ENCODE assay signal across 11 mouse cellular contexts in the genomic region with DNA sequence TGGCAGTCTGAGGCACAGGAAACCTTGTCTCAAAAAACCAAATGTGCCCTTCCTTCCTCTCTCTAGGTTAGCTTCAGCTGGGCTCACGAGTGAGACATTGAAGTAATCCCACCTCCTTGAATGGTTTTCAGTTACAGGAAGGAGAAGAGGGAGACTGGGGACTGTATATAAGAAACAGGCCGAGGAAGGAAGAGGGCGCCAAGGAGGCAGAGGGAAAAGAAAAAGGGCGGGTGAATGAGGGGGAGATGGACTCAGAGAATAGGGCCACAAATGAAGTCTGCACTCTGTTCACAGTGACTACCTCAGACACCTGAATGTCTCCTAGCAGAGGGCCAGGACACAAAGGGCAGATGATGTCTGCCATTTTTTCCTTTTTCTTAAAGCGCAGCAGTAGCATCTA.
DNase-seq lines count a peak whose midpoint lies in the region; ATAC-seq and TF ChIP-seq lines count a peak whose summit lies in the region.
"Had no signal": no experiment of that assay in that cellular context is flagged by ENCODE, and none has a peak within 500 bp of the region (broad histone marks: within the 10 kb centered on the region; RNA-seq: fewer than 3 reads in every experiment).

No protein-coding gene starts in this region.

- 29% methylated on average over 5 of the region's 5 CpGs for WGBS in kidney, postnatal 0 days
- 20% methylated on average over 5 of the region's 5 CpGs for WGBS in forebrain, embryonic 12.5 days
- WGBS in intestine, embryonic 15.5 days, result 43% methylated on average over 5 of the region's 5 CpGs
- 2% methylated on average over 5 of the region's 5 CpGs for WGBS in neural tube, embryonic 14.5 days

- H3K4me1 ChIP-seq in kidney, postnatal 0 days (replicated peaks; ENCODE audit: insufficient read depth, low read length), result peaks cover 9% of the 10 kb centered on the region; the same call in 1 of the 2 replicates
- peaks cover 63% of the 10 kb centered on the region for H3K4me1 ChIP-seq in forebrain, embryonic 12.5 days
- H3K4me1 ChIP-seq in intestine, embryonic 15.5 days (replicated peaks), result peaks cover 4% of the 10 kb centered on the region; the same call in 1 of the 2 replicates
- peaks cover 19% of the 10 kb centered on the region for H3K4me1 ChIP-seq in neural tube, embryonic 14.5 days (ENCODE audit: control insufficient read depth, insufficient read depth, low read length)

- H3K9ac ChIP-seq in kidney, postnatal 0 days (ENCODE audit: low read depth, low read length), result no peak overlapping the region
- peak overlapping the region; percentile 4; the same call in 1 of the 2 replicates for H3K9ac ChIP-seq in forebrain, embryonic 12.5 days
- no peak overlapping the region for H3K9ac ChIP-seq in intestine, embryonic 15.5 days
- H3K9ac ChIP-seq in neural tube, embryonic 14.5 days (replicated peaks; ENCODE audit: low read depth, low read length), result peak overlapping the region; percentile 35; the same call in 1 of the 2 replicates
- H3K9ac ChIP-seq: limb, embryonic 15.5 days; stomach, embryonic 15.5 days had no signal

- no peak overlapping the region for H3K4me2 ChIP-seq in kidney, postnatal 0 days (ENCODE audit: low read length)
- 0 out of 2 replicates have a peak overlapping the region, but pooled peaks have one; percentile 10 for H3K4me2 ChIP-seq in forebrain, embryonic 12.5 days
- H3K4me2 ChIP-seq in intestine, embryonic 15.5 days (replicated peaks), result no peak overlapping the region
- H3K4me2 ChIP-seq in neural tube, embryonic 14.5 days (ENCODE audit: low read depth, low read length), result no peak overlapping the region
- H3K4me2 ChIP-seq: heart, embryonic 11.5 days; limb, embryonic 15.5 days; stomach, embryonic 15.5 days had no signal

- no peak overlapping the region for H3K4me3 ChIP-seq in kidney, postnatal 0 days (replicated peaks; ENCODE audit: low read depth, low read length)
- H3K4me3 ChIP-seq in forebrain, embryonic 12.5 days (replicated peaks), result no peak overlapping the region
- H3K4me3 ChIP-seq in intestine, embryonic 15.5 days (replicated peaks), result no peak overlapping the region
- H3K4me3 ChIP-seq in neural tube, embryonic 14.5 days (ENCODE audit: low read depth, low read length), result no peak overlapping the region
- H3K4me3 ChIP-seq: limb, embryonic 15.5 days; stomach, embryonic 15.5 days had no signal

- peak; percentile 51 for DNase-seq in kidney, postnatal 0 days (ENCODE audit: low spot score)
- no peak for DNase-seq in kidney, postnatal 14 days
- DNase-seq in left cerebral cortex, postnatal 14 days (ENCODE audit: low spot score in 2 of 2), result no peak
- no peak for DNase-seq in heart, postnatal 25 days (ENCODE audit: low spot score)

- peak overlapping the region; percentile 37; the same call in 1 of the 2 replicates for H3K27ac ChIP-seq in kidney, postnatal 0 days
- peak overlapping the region; percentile 83 for H3K27ac ChIP-seq in forebrain, embryonic 12.5 days
- H3K27ac ChIP-seq in intestine, embryonic 15.5 days, result no peak overlapping the region
- H3K27ac ChIP-seq in neural tube, embryonic 14.5 days (ENCODE audit: low read depth, low read length), result peak overlapping the region; percentile 77
- H3K27ac ChIP-seq: limb, embryonic 15.5 days; stomach, embryonic 15.5 days had no signal

- intact Hi-C loops in left cerebral cortex, postnatal 14 days (cut with DNase I), result no loop called here
- intact Hi-C loops in heart, postnatal 25 days (cut with DNase I), result no loop called here

- H3K36me3 ChIP-seq in kidney, postnatal 0 days (ENCODE audit: insufficient read depth, low read length), result no peaks in the 10 kb centered on the region
- no peaks in the 10 kb centered on the region for H3K36me3 ChIP-seq in forebrain, embryonic 12.5 days (replicated peaks)
- H3K36me3 ChIP-seq in intestine, embryonic 15.5 days, result no peaks in the 10 kb centered on the region
- no peaks in the 10 kb centered on the region for H3K36me3 ChIP-seq in neural tube, embryonic 14.5 days (ENCODE audit: control insufficient read depth, insufficient read depth, low read length)
- H3K36me3 ChIP-seq: limb, embryonic 15.5 days; stomach, embryonic 15.5 days had no signal

- peak; percentile 43; the same call in 1 of the 2 replicates for TF ChIP-seq CTCF in kidney, postnatal 0 days (IDR thresholded peaks at IDR 0.05; ENCODE audit: low read depth)

- ATAC-seq in kidney, postnatal 0 days (replicated peaks; ENCODE audit: low FRiP score, low read depth), result no peak
- peak; percentile 22 for ATAC-seq in forebrain, embryonic 12.5 days (ENCODE audit: low FRiP score)
- 0 out of 2 replicates have a peak, but pooled peaks have one; percentile 12 for ATAC-seq in intestine, embryonic 15.5 days
- ATAC-seq in neural tube, embryonic 14.5 days (ENCODE audit: low read depth), result peak; percentile 32; the same call in 1 of the 2 replicates
- ATAC-seq in erythroid progenitor cell, adult 5-6 weeks (replicated peaks; ENCODE audit: low FRiP score, poor library complexity, severe bottlenecking), result no peak

- H3K9me3 ChIP-seq in kidney, postnatal 0 days (replicated peaks; ENCODE audit: low read length), result no peaks in the 10 kb centered on the region
- H3K9me3 ChIP-seq in forebrain, embryonic 12.5 days, result no peaks in the 10 kb centered on the region
- no peaks in the 10 kb centered on the region for H3K9me3 ChIP-seq in intestine, embryonic 15.5 days
- no peaks in the 10 kb centered on the region for H3K9me3 ChIP-seq in neural tube, embryonic 14.5 days (ENCODE audit: control insufficient read depth, low read length)
- H3K9me3 ChIP-seq: limb, embryonic 15.5 days; stomach, embryonic 15.5 days had no signal

- no peaks in the 10 kb centered on the region for H3K27me3 ChIP-seq in kidney, postnatal 0 days (ENCODE audit: insufficient read depth, low read length)
- H3K27me3 ChIP-seq in forebrain, embryonic 12.5 days, result no peaks in the 10 kb centered on the region
- H3K27me3 ChIP-seq in intestine, embryonic 15.5 days (replicated peaks), result no peaks in the 10 kb centered on the region
- no peaks in the 10 kb centered on the region for H3K27me3 ChIP-seq in neural tube, embryonic 14.5 days (ENCODE audit: control insufficient read depth, insufficient read depth, low read length)
- H3K27me3 ChIP-seq: limb, embryonic 15.5 days; stomach, embryonic 15.5 days had no signal

Comparison
In these comparisons a context has a peak if more than half of its experiments do, and no peak if none do; other contexts are left out.
1. ATAC-seq: peak in forebrain, embryonic 12.5 days (single experiment), intestine, embryonic 15.5 days (single experiment) and neural tube, embryonic 14.5 days (single experiment); none in kidney, postnatal 0 days (single experiment) and erythroid progenitor cell, adult 5-6 weeks (single experiment).
2. H3K9ac ChIP-seq: peak in forebrain, embryonic 12.5 days (single experiment) and neural tube, embryonic 14.5 days (single experiment); none in kidney, postnatal 0 days (single experiment) and intestine, embryonic 15.5 days (single experiment).